In the genomic region with DNA sequence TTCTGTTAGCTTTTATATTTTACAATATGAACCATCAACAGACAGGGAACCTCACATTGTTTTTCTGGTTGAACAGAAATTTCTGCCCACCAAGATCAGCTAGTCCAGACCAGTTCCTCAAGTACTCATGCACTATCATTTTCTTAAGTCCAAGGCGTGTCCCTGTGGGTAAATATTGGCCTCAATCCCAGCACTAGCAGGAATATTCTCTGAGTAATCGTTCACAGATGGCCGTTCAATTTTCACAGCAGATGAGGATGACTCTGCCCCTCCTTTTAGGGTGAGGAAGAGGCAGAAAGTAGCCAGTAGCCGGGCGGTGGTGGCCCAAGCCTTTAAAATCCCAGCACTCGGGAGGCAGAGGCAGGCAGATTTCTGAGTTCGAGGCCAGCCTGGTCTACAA, we compare ENCODE assay signal across 14 mouse cellular contexts. TPM values are rescaled to one million over a fixed set of nuclear protein-coding genes. Genes with fewer than 3 reads are reported as not detected.
A peak's percentile ranks its signal among the peaks of the same experiment; 100 is the strongest.
DNase-seq lines count a peak whose midpoint lies in the region; ATAC-seq and TF ChIP-seq lines count a peak whose summit lies in the region.
"Had no signal": no experiment of that assay in that cellular context is flagged by ENCODE, and none has a peak within 500 bp of the region (broad histone marks: within the 10 kb centered on the region; RNA-seq: fewer than 3 reads in every experiment).

No protein-coding gene starts in this region.

- DNase-seq in gastrocnemius, adult 18-20 months (ENCODE audit: low spot score), result peak; percentile 79
- no peak for DNase-seq in gastrocnemius, postnatal 10 days
- DNase-seq in urinary bladder, postnatal 36 days (ENCODE audit: low spot score in 2 of 2), result peak; percentile 42 to 53
- DNase-seq in urinary bladder, adult 2 months (ENCODE audit: low spot score), result no peak
- DNase-seq in limb, embryonic 14.5 days (ENCODE audit: low spot score), result peak; percentile 41
- DNase-seq in retina, embryonic 14.5 days (ENCODE audit: low spot score), result no peak
- no peak for DNase-seq in cerebellum, adult 18-20 months
- DNase-seq in frontal cortex, postnatal 14 days (ENCODE audit: low spot score in 2 of 2), result no peak
- DNase-seq: adrenal gland, postnatal 25 days; kidney, adult 8-10 months had no signal

- no peak overlapping the region for H3K9ac ChIP-seq in limb, embryonic 14.5 days (ENCODE audit: low read depth, low read length, severe bottlenecking)
- H3K9ac ChIP-seq: embryonic facial prominence, embryonic 12.5 days had no signal

- H3K4me3 ChIP-seq in limb, embryonic 14.5 days (replicated peaks; ENCODE audit: low read length), result no peak overlapping the region

- peaks cover 16% of the 10 kb centered on the region for H3K4me1 ChIP-seq in limb, embryonic 14.5 days (ENCODE audit: control insufficient read depth, insufficient read depth, low read length)

- H3K27me3 ChIP-seq in limb, embryonic 14.5 days (ENCODE audit: control insufficient read depth, insufficient read depth, low read length), result no peaks in the 10 kb centered on the region
- H3K27me3 ChIP-seq: embryonic facial prominence, embryonic 12.5 days had no signal

- no peak overlapping the region for H3K4me2 ChIP-seq in limb, embryonic 14.5 days (replicated peaks; ENCODE audit: low read depth, low read length, severe bottlenecking)

- ATAC-seq in limb, embryonic 14.5 days (ENCODE audit: low FRiP score, low read depth), result no peak
- ATAC-seq: CD4-positive, CD25-positive, alpha-beta regulatory T cell, adult 4 months had no signal

- H3K9me3 ChIP-seq in limb, embryonic 14.5 days (ENCODE audit: control insufficient read depth, low read length), result no peaks in the 10 kb centered on the region
- H3K9me3 ChIP-seq: embryonic facial prominence, embryonic 12.5 days had no signal

- 73% methylated on average over 7 of the region's 7 CpGs for WGBS in limb, embryonic 14.5 days

- H3K36me3 ChIP-seq in limb, embryonic 14.5 days (ENCODE audit: control insufficient read depth, insufficient read depth, low read length), result 0 out of 2 replicates have a peak, but pooled peaks cover 4% of the 10 kb centered on the region

- no peak for TF ChIP-seq POLR2A in limb, embryonic 14.5 days (IDR thresholded peaks at IDR 0.05; ENCODE audit: borderline replicate concordance, extremely low read depth, insufficient read depth, insufficient read length)

- no peak overlapping the region for H3K27ac ChIP-seq in limb, embryonic 14.5 days (replicated peaks; ENCODE audit: low read depth, low read length)
- H3K27ac ChIP-seq: embryonic facial prominence, embryonic 12.5 days had no signal

RNA-seq across cellular contexts. Expression of a gene that starts 24.7 kb away (rescaled TPM):
- total RNA-seq in gastrocnemius, adult 18-20 months (2021), result not detected
- total RNA-seq in gastrocnemius, postnatal 10 days (2021), result not detected
- polyA plus RNA-seq in urinary bladder, adult 2 months (2012; rRNA removed), result not detected in 2 replicates
- 0.04 and 0.08 TPM in 2 replicates for polyA plus RNA-seq in limb, embryonic 14.5 days (2012; rRNA removed)
- polyA plus RNA-seq in limb, embryonic 14.5 days (2014; fragmentation: Nextera tagmentation; extraction: Ambion mirVana), result 0.33 TPM in 1 of 2 replicates, not detected in the other
- total RNA-seq: adrenal gland, postnatal 25 days had no signal
- polyA plus RNA-seq: CD4-positive, CD25-positive, alpha-beta regulatory T cell, adult 4 months; small intestine, adult 2 months had no signal

RNA-seq across cellular contexts. Expression of a gene that starts 29.6 kb away (rescaled TPM):
- total RNA-seq in gastrocnemius, adult 18-20 months (2021), result 1 to 10 TPM; 1.3 to 2.7 TPM
- 10 to 100 TPM in 1 of 2 experiments, 1 to 10 TPM in 1; 7.3 to 11.2 TPM for total RNA-seq in gastrocnemius, postnatal 10 days (2021)
- polyA plus RNA-seq in urinary bladder, adult 2 months (2012; rRNA removed), result 5.8 and 6.2 TPM in 2 replicates
- 11.0 and 17.1 TPM in 2 replicates for polyA plus RNA-seq in limb, embryonic 14.5 days (2012; rRNA removed)
- polyA plus RNA-seq in limb, embryonic 14.5 days (2014; fragmentation: Nextera tagmentation; extraction: Ambion mirVana), result 23.8 and 25.1 TPM in 2 replicates

RNA-seq across cellular contexts. Expression of a gene that starts 58.0 kb away (rescaled TPM):
- total RNA-seq in gastrocnemius, adult 18-20 months (2021), result not detected
- total RNA-seq in gastrocnemius, postnatal 10 days (2021), result not detected
- 0.14 and 0.15 TPM in 2 replicates for polyA plus RNA-seq in urinary bladder, adult 2 months (2012; rRNA removed)
- 0.04 TPM in 1 of 2 replicates, not detected in the other for polyA plus RNA-seq in limb, embryonic 14.5 days (2012; rRNA removed)
- polyA plus RNA-seq in limb, embryonic 14.5 days (2014; fragmentation: Nextera tagmentation; extraction: Ambion mirVana), result not detected in 2 replicates
- total RNA-seq: adrenal gland, postnatal 25 days; midbrain, postnatal 0 days had no signal
- polyA plus RNA-seq: embryonic facial prominence, embryonic 12.5 days; midbrain, postnatal 0 days; small intestine, adult 2 months had no signal

Comparison
In these comparisons a context has a peak if more than half of its experiments do, and no peak if none do; other contexts are left out.
1. DNase-seq: peak in gastrocnemius, adult 18-20 months (single experiment), urinary bladder, postnatal 36 days (2 of 2) and limb, embryonic 14.5 days (single experiment); none in gastrocnemius, postnatal 10 days (single experiment), urinary bladder, adult 2 months (single experiment), retina, embryonic 14.5 days (single experiment), cerebellum, adult 18-20 months (0 of 2) and frontal cortex, postnatal 14 days (0 of 2).